Mouse (Mus musculus) cortical plate, adult 2 months (tissue): ENCODE measurements at regions not wholly inside any gene's neighbourhood (a gene's known extent, or its start where the extent isn't known, plus 50 kb on each side); places are given as distances from the start of the nearest gene placed in this dataset.

ENCODE experiments used
- CTCF ChIP-seq: fragments of 200-500 bp; IDR thresholded peaks from 2 replicates; pipeline ENCODE4 v1.5.1; 2011; ENCODE audit warnings: mild to moderate bottlenecking, control low read depth, low read length; ENCODE audit not compliant: insufficient read depth; ENCODE audit errors: extremely low read depth
- POLR2A ChIP-seq: fragments of 200-500 bp; IDR thresholded peaks from 2 replicates; pipeline ENCODE4 v1.6.1; 2011; ENCODE audit warnings: mild to moderate bottlenecking, low read length, control low read depth; ENCODE audit not compliant: insufficient read depth; ENCODE audit errors: extremely low read depth

DNA sequence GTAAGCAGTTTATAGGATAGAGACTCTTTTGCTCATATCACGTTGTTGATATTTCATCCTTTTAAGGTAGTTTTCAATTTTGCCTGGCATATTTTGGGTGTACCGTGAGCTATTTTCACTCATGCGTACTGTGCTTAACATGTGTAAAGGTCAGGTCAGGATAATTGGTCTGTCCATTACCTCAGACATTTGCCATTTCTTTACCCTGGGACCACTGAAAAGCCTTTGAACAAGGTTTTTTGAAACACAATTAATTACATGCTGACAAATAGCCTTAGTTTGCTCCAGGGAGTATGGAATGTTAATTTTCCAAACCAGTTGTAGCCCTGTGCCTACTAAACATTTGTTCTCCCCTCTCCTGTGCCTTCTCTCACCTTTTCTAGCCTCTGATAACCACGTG lies 347.3 kb upstream of the Nrsn1 start:
- no peak for TF ChIP-seq CTCF
- no peak for TF ChIP-seq POLR2A
